Mouse (Mus musculus) megakaryocyte-erythroid progenitor cell, adult 5 weeks (primary cell): ENCODE results near the gene Mybphl. TPM values are rescaled to one million over a fixed set of nuclear protein-coding genes. Genes with fewer than 3 reads are reported as not detected.

Experiments used
- polyA plus RNA-seq: library from polyadenylated mRNA; stranded (reverse); fragments of >175 nt; gene quantifications from 2 replicates; pipeline ENCODE4 v1.2.3, GENCODE M21; 2012

The Mybphl gene
- polyA plus RNA-seq = not detected in 2 replicates

GRCm38 (mm10) chr3:108364270-108364995 lies at the start of gene Mybphl:
Gene Mybphl (plus strand): TSS chr3:108364911.

GRCm38 (mm10) chr3:108383485-108384354 lies 19.0 kb downstream of the Mybphl start, which contains the start of gene Psrc1:
Gene Psrc1 (plus strand): TSS chr3:108383839.

GRCm38 (mm10) chr3:108414857-108415830 lies 50.4 kb downstream of the Mybphl start, which contains the start of gene Celsr2:
Gene Celsr2 (minus strand): TSS chr3:108415552.

Other genes with a start within 250 kb of the Mybphl start
- 16.4 and 17.1 TPM in 2 replicates for gene Gnai3, start 218.8 kb upstream of the Mybphl start, polyA plus RNA-seq
- not detected in 2 replicates for gene Gpr61, start 210.0 kb upstream of the Mybphl start, polyA plus RNA-seq
- 3.5 and 4.2 TPM in 2 replicates for gene Amigo1, start 178.6 kb upstream of the Mybphl start, polyA plus RNA-seq
- gene Cyb561d1, start 163.7 kb upstream of the Mybphl start, polyA plus RNA-seq = 6.5 and 6.8 TPM in 2 replicates
- 35.0 and 51.9 TPM in 2 replicates for gene Atxn7l2, start 154.0 kb upstream of the Mybphl start, polyA plus RNA-seq
- 0.16 TPM in 1 of 2 replicates, not detected in the other for gene Sypl2, start 138.3 kb upstream of the Mybphl start, polyA plus RNA-seq
- 4.4 and 5.0 TPM in 2 replicates for gene Psma5, start 108.0 kb upstream of the Mybphl start, polyA plus RNA-seq
- gene Sort1, start 80.8 kb upstream of the Mybphl start, polyA plus RNA-seq = 16.8 and 24.8 TPM in 2 replicates
- gene Psrc1, start 18.9 kb downstream of the Mybphl start, polyA plus RNA-seq = 21.2 and 22.0 TPM in 2 replicates
- 6.3 and 9.8 TPM in 2 replicates for gene Celsr2, start 50.6 kb downstream of the Mybphl start, polyA plus RNA-seq
- gene Sars, start 80.3 kb downstream of the Mybphl start, polyA plus RNA-seq = 70.3 and 84.5 TPM in 2 replicates
- not detected in 2 replicates for gene 1700013F07Rik, start 169.2 kb downstream of the Mybphl start, polyA plus RNA-seq
- gene 5330417C22Rik, start 171.6 kb downstream of the Mybphl start, polyA plus RNA-seq = 0.05 and 0.21 TPM in 2 replicates
- 2.5 and 2.6 TPM in 2 replicates for gene Tmem167b, start 197.6 kb downstream of the Mybphl start, polyA plus RNA-seq
- 0.65 and 0.69 TPM in 2 replicates for gene Taf13, start 206.8 kb downstream of the Mybphl start, polyA plus RNA-seq
- gene Wdr47, start 226.4 kb downstream of the Mybphl start, polyA plus RNA-seq = 0.76 and 1.7 TPM in 2 replicates